Mouse (Mus musculus) testis, adult 2 months (tissue): ENCODE measurements around the gene Tbcel. TPM values are rescaled to one million over a fixed set of nuclear protein-coding genes. Genes with fewer than 3 reads are reported as not detected.

ENCODE experiments used
- H3K27ac ChIP-seq: fragments of 200-500 bp; 2 replicates; pipeline ENCODE4 v1.5.1; 2012; ENCODE audit warnings: low read depth, low read length; ENCODE audit not compliant: control insufficient read depth, insufficient read depth
- H3K27me3 ChIP-seq: fragments of 200-500 bp; 2 replicates; pipeline ENCODE4 v1.6.1; 2012; ENCODE audit warnings: mild to moderate bottlenecking, low read length, moderate library complexity; ENCODE audit not compliant: control insufficient read depth, insufficient read depth
- H3K36me3 ChIP-seq: fragments of 200-500 bp; 2 replicates; pipeline ENCODE4 v1.6.1; 2012; ENCODE audit warnings: mild to moderate bottlenecking, low read length; ENCODE audit not compliant: control insufficient read depth, insufficient read depth
- H3K4me1 ChIP-seq: fragments of 200-500 bp; 2 replicates; pipeline ENCODE4 v1.6.1; 2012; ENCODE audit warnings: low read length; ENCODE audit not compliant: control insufficient read depth, insufficient read depth
- H3K4me3 ChIP-seq: fragments of 200-500 bp; 2 replicates; pipeline ENCODE4 v1.5.1; 2012; ENCODE audit warnings: low read depth, mild to moderate bottlenecking, low read length, moderate library complexity, mixed read lengths; ENCODE audit not compliant: control insufficient read depth
- CTCF ChIP-seq: fragments of 200-500 bp; IDR thresholded peaks from 2 replicates; pipeline ENCODE4 v1.5.1; 2012; ENCODE audit warnings: low read depth, mild to moderate bottlenecking, inconsistent platforms, low read length, moderate library complexity; ENCODE audit not compliant: control insufficient read depth, insufficient read depth, insufficient replicate concordance
- POLR2A ChIP-seq: fragments of 200-500 bp; IDR thresholded peaks from 2 replicates; pipeline ENCODE4 v1.6.1; 2012; ENCODE audit warnings: low read depth, mild to moderate bottlenecking, inconsistent platforms, low read length, moderate library complexity; ENCODE audit not compliant: control insufficient read depth
- polyA plus RNA-seq: library from polyadenylated mRNA; depleted of rRNA; stranded (reverse); fragments of >200 nt; gene quantifications from 2 replicates; pipeline ENCODE4 v1.2.3, GENCODE M21; 2012

The Tbcel gene
- polyA plus RNA-seq, 1 experiment, result 34.0 TPM

- peak overlapping the region; percentile 5; the same call in 1 of the 2 replicates for H3K27ac ChIP-seq
- H3K4me1 ChIP-seq, result peaks cover 6% of the 10 kb centered on the region
- no peaks in the 10 kb centered on the region for H3K27me3 ChIP-seq
- no peak overlapping the region; the same call in 1 of the 2 replicates for H3K4me3 ChIP-seq
- no peaks in the 10 kb centered on the region for H3K36me3 ChIP-seq
- no peak for TF ChIP-seq CTCF
- no peak for TF ChIP-seq POLR2A
Measured at GRCm38 (mm10) chr9:42467116-42467815, 40.3 kb downstream of the Tbcel start.

DNA sequence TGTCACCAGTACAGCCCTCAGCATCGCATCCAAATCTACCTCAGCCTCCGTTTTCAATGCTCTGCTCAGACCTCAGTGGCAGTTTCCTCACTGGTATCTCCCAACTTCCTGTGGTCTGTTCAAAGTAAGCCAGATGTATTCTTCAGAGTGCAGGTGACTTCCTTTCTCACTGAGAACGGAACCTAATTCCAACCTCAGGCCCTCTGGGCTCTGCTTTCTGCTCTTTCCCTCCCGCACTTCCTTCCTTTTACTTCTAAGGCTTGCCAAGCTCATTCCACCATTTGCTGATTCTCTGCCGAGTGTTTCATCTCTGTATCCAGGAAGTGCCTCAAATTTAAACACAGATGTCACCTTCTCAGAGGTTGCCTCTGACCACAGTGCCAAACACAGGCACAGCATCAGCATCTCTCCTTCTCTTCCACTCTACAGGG lies 41.9 kb downstream of the Tbcel start:
- H3K4me3 ChIP-seq, result no peak overlapping the region
- peaks cover 1% of the 10 kb centered on the region for H3K4me1 ChIP-seq
- TF ChIP-seq CTCF (no peak), POLR2A (no peak)

DNA sequence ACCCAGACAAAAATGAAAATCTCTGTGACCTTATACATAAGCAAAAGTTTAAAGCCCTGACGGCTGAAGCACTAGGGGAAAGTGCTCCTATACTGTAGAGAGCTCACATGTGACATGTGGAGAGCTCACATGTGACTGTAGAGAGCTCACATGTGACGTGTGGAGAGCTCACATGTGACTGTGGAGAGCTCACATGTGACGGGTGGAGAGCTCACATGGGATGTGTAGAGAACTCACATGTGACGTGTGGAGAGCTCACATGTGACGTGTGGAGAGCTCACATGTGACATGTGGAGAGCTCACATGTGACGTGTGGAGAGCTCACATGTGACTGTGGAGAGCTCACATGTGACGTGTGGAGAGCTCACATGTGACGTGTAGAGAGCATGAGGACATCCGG lies 43.4 kb downstream of the Tbcel start:
- TF ChIP-seq POLR2A (no peak), CTCF (no peak)
- Histone ChIP-seq H3K4me1 (no peaks in the 10 kb centered on the region; the same call in 1 of the 2 replicates), H3K27me3 (no peaks in the 10 kb centered on the region), H3K27ac (no peak overlapping the region), H3K4me3 (no peak overlapping the region), H3K36me3 (no peaks in the 10 kb centered on the region)

More for the DNA sequence above, 41.9 kb downstream of the Tbcel start:
- Histone ChIP-seq H3K27me3 (no peaks in the 10 kb centered on the region), H3K27ac (no peak overlapping the region), H3K36me3 (no peaks in the 10 kb centered on the region)

- Histone ChIP-seq H3K4me1 (no peaks in the 10 kb centered on the region; the same call in 1 of the 2 replicates), H3K27me3 (no peaks in the 10 kb centered on the region), H3K4me3 (no peak overlapping the region), H3K27ac (peak overlapping the region; percentile 12; the same call in 1 of the 2 replicates), H3K36me3 (no peaks in the 10 kb centered on the region)
- no peak for TF ChIP-seq CTCF
- no peak for TF ChIP-seq POLR2A
Measured at GRCm38 (mm10) chr9:42463220-42463989, 44.2 kb downstream of the Tbcel start.

GRCm38 (mm10) chr9:42462585-42463219 lies 44.9 kb downstream of the Tbcel start:
- Histone ChIP-seq H3K27me3 (no peaks in the 10 kb centered on the region), H3K4me3 (no peak overlapping the region), H3K27ac (peak overlapping the region; percentile 32), H3K4me1 (no peaks in the 10 kb centered on the region; the same call in 1 of the 2 replicates), H3K36me3 (no peaks in the 10 kb centered on the region)
- TF ChIP-seq CTCF (no peak), POLR2A (no peak)

- no peak for TF ChIP-seq POLR2A
- no peak for TF ChIP-seq CTCF
- Histone ChIP-seq H3K4me1 (no peaks in the 10 kb centered on the region; the same call in 1 of the 2 replicates), H3K27me3 (no peaks in the 10 kb centered on the region), H3K4me3 (no peak overlapping the region), H3K27ac (peak overlapping the region; percentile 19; the same call in 1 of the 2 replicates), H3K36me3 (no peaks in the 10 kb centered on the region)
Measured at GRCm38 (mm10) chr9:42461390-42462108, 46.1 kb downstream of the Tbcel start.

DNA sequence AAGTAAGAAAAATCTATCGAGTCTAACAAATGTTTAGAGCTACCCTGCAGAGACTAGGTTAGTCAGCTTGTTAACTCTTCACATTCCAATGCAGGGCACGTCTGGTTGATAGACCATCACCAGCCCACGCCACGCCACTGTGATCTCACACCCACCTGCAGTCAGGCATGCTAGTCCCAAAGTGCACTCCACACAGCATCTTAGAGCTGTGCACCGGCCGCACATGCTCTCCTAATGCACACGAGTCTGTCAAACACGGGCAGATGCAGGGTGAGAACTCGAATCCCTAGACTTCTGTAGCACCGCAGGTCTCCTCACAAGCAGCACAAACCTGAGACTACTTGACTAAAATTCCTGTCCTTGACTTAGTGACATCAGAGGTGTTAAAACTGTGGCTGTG lies 47.3 kb downstream of the Tbcel start:
- Histone ChIP-seq H3K27ac (no peak overlapping the region), H3K4me1 (no peaks in the 10 kb centered on the region; the same call in 1 of the 2 replicates), H3K4me3 (no peak overlapping the region), H3K36me3 (no peaks in the 10 kb centered on the region), H3K27me3 (no peaks in the 10 kb centered on the region)
- TF ChIP-seq CTCF (no peak), POLR2A (no peak)
